In genomic region chr6:70709338-70710055, GRCm38 (mm10) we compare ENCODE assay signal across 8 mouse cellular contexts.
DNase-seq lines count a peak whose midpoint lies in the region; ATAC-seq and TF ChIP-seq lines count a peak whose summit lies in the region.

No protein-coding gene starts in this region.

- peak overlapping the region; percentile 52 for H3K9ac ChIP-seq in liver, embryonic 16.5 days (ENCODE audit: low read depth, low read length)
- H3K9ac ChIP-seq in neural tube, embryonic 11.5 days (ENCODE audit: low read length), result no peak overlapping the region

- peak; percentile 83 for TF ChIP-seq CTCF in G1E (IDR thresholded peaks at IDR 0.05; ENCODE audit: low read depth, low read length)
- TF ChIP-seq CTCF in kidney, adult 2 months (conservative IDR thresholded peaks at IDR 0.05; ENCODE audit: insufficient read depth, insufficient read length, low read depth, low read length), result peak; percentile 80

- H3K4me2 ChIP-seq in liver, embryonic 16.5 days (ENCODE audit: low read depth, low read length), result peak overlapping the region; percentile 53
- no peak overlapping the region for H3K4me2 ChIP-seq in neural tube, embryonic 11.5 days (ENCODE audit: low read depth)

- H3K27ac ChIP-seq in kidney, adult 2 months (ENCODE audit: insufficient read depth, low read depth, low read length), result no peak overlapping the region
- H3K27ac ChIP-seq in liver, embryonic 16.5 days (ENCODE audit: low read length), result peak overlapping the region; percentile 80
- H3K27ac ChIP-seq in neural tube, embryonic 11.5 days (ENCODE audit: low read depth, low read length), result no peak overlapping the region

- H3K4me3 ChIP-seq in G1E (ENCODE audit: low read depth, low read length), result no peak overlapping the region; the same call in 1 of the 2 replicates
- H3K4me3 ChIP-seq in kidney, adult 2 months (ENCODE audit: insufficient read depth, low read depth, low read length), result no peak overlapping the region
- H3K4me3 ChIP-seq in liver, embryonic 16.5 days (ENCODE audit: low read depth, low read length), result peak overlapping the region; percentile 36; the same call in 1 of the 2 replicates
- no peak overlapping the region for H3K4me3 ChIP-seq in neural tube, embryonic 11.5 days (ENCODE audit: low read depth, low read length)

- 8% methylated on average over 7 of the region's 7 CpGs for WGBS in kidney, adult 2 months
- 8% methylated on average over 7 of the region's 7 CpGs for WGBS in liver, embryonic 16.5 days (ENCODE audit: insufficient replicate concordance)
- 25% methylated on average over 7 of the region's 7 CpGs for WGBS in neural tube, embryonic 11.5 days

- no peaks in the 10 kb centered on the region for H3K36me3 ChIP-seq in G1E (replicated peaks)
- H3K36me3 ChIP-seq in kidney, adult 2 months (ENCODE audit: control insufficient read depth, insufficient read depth, low read length), result no peaks in the 10 kb centered on the region
- no peaks in the 10 kb centered on the region for H3K36me3 ChIP-seq in liver, embryonic 16.5 days (ENCODE audit: control insufficient read depth, insufficient read depth)
- H3K36me3 ChIP-seq in neural tube, embryonic 11.5 days (ENCODE audit: control insufficient read depth, insufficient read depth, low read length), result no peaks in the 10 kb centered on the region

- peak; percentile 87 for ATAC-seq in G1E (ENCODE audit: extremely low read depth, insufficient number of reproducible peaks, low FRiP score, poor library complexity, severe bottlenecking)
- peak; percentile 89 for ATAC-seq in liver, embryonic 16.5 days (ENCODE audit: low read depth)
- peak; percentile 67 for ATAC-seq in neural tube, embryonic 11.5 days (ENCODE audit: insufficient read depth, low FRiP score, low TSS enrichment)

- no peak for TF ChIP-seq POLR2A in kidney, adult 2 months (IDR thresholded peaks at IDR 0.05; ENCODE audit: low read depth, low read length)

- peak; percentile 77 to 79 for DNase-seq in B cell, adult 2 months
- peak; percentile 53 for DNase-seq in G1E (ENCODE audit: low spot score)
- DNase-seq in cerebellum, postnatal 10 days, result peak; percentile 73 to 75
- DNase-seq in heart, adult 8-10 months (ENCODE audit: low spot score), result peak; percentile 48
- DNase-seq in kidney, adult 2 months, result peak; percentile 79
- peak; percentile 66 for DNase-seq in neural tube, embryonic 11.5 days (ENCODE audit: low spot score)
- DNase-seq in thymus, postnatal 4 days, result peak; percentile 69

- no peaks in the 10 kb centered on the region for H3K9me3 ChIP-seq in G1E (replicated peaks)
- H3K9me3 ChIP-seq in liver, embryonic 16.5 days (replicated peaks; ENCODE audit: control insufficient read depth, low read length), result no peaks in the 10 kb centered on the region
- H3K9me3 ChIP-seq in neural tube, embryonic 11.5 days (ENCODE audit: control insufficient read depth, low read length), result no peaks in the 10 kb centered on the region

- H3K4me1 ChIP-seq in G1E (ENCODE audit: insufficient read depth, low read depth, low read length), result peaks cover 25% of the 10 kb centered on the region
- H3K4me1 ChIP-seq in kidney, adult 2 months (ENCODE audit: control insufficient read depth, insufficient read depth, low read length), result no peaks in the 10 kb centered on the region
- H3K4me1 ChIP-seq in liver, embryonic 16.5 days (ENCODE audit: control insufficient read depth, low read depth, low read length), result peaks cover 14% of the 10 kb centered on the region
- H3K4me1 ChIP-seq in neural tube, embryonic 11.5 days (ENCODE audit: control insufficient read depth, insufficient read depth, low read length), result no peaks in the 10 kb centered on the region

- no peaks in the 10 kb centered on the region for H3K27me3 ChIP-seq in G1E (ENCODE audit: insufficient read depth, low read length)
- H3K27me3 ChIP-seq in kidney, adult 2 months (replicated peaks; ENCODE audit: control insufficient read depth, insufficient read depth, low read length), result no peaks in the 10 kb centered on the region
- no peaks in the 10 kb centered on the region for H3K27me3 ChIP-seq in liver, embryonic 16.5 days (ENCODE audit: control insufficient read depth, insufficient read depth, low read depth, low read length)
- no peaks in the 10 kb centered on the region for H3K27me3 ChIP-seq in neural tube, embryonic 11.5 days (ENCODE audit: control insufficient read depth, insufficient read depth, low read length)
